Mouse (Mus musculus) left cerebral cortex, postnatal 36 days (tissue): ENCODE results near the gene Zfp839. TPM values are rescaled to one million over a fixed set of nuclear protein-coding genes. Genes with fewer than 3 reads are reported as not detected.

Experiments used
- total RNA-seq, 2 experiments: library from RNA; stranded (reverse); gene quantifications; 2 replicates each; pipeline ENCODE4 v1.2.3; 2021

The Zfp839 gene
- total RNA-seq, 2 experiments from 2014 or later, result 10.7 to 13.1 TPM

Other genes with a start within 250 kb of the Zfp839 start
- gene Dync1h1, start 248.8 kb upstream of the Zfp839 start, total RNA-seq, result 100 to 1,000 TPM; 323 to 329 TPM
- not detected for gene 1700001K19Rik, start 167.6 kb upstream of the Zfp839 start, total RNA-seq
- gene Hsp90aa1, start 147.5 kb upstream of the Zfp839 start, total RNA-seq, result 1,000 to 10,000 TPM; 1,001 to 1,007 TPM
- 10 to 100 TPM; 45.9 to 46.6 TPM for gene Wdr20, start 112.3 kb upstream of the Zfp839 start, total RNA-seq
- 10 to 100 TPM; 10.9 to 12.1 TPM for gene Mok, start 9.3 kb upstream of the Zfp839 start, total RNA-seq
- gene Cinp, start 38.9 kb downstream of the Zfp839 start, total RNA-seq, result 100 to 1,000 TPM; 100 to 103 TPM
- 10 to 100 TPM; 51.4 TPM for gene Tecpr2, start 39.0 kb downstream of the Zfp839 start, total RNA-seq
- 10 to 100 TPM; 15.1 to 19.4 TPM for gene Ankrd9, start 128.8 kb downstream of the Zfp839 start, total RNA-seq
- 10 to 100 TPM; 14.5 to 18.7 TPM for gene Rcor1, start 189.1 kb downstream of the Zfp839 start, total RNA-seq